Mouse (Mus musculus) spleen, postnatal 36 days (tissue): ENCODE measurements around the gene Nf1.

Source experiments
- DNase-seq, 2 experiments: peaks; one replicate each; pipeline ENCODE4 v3.0.0; 2022; ENCODE audit warnings: low spot score in 2 of 2, mixed read lengths in 1 of 2

The Nf1 gene

GRCm38 (mm10) chr11:79460756-79461450 lies 121.4 kb downstream of the Nf1 start:
- DNase-seq: no peak

- DNase-seq: no peak
These were observed 128.6 kb downstream of the Nf1 start for GRCm38 (mm10) chr11:79468097-79468496.

GRCm38 (mm10) chr11:79483392-79483791 lies 143.9 kb downstream of the Nf1 start:
- no peak for DNase-seq

GRCm38 (mm10) chr11:79483876-79484528 lies 144.5 kb downstream of the Nf1 start:
- DNase-seq: no peak

GRCm38 (mm10) chr11:79484721-79485120 lies 145.2 kb downstream of the Nf1 start:
- no peak for DNase-seq

- DNase-seq: no peak
These were observed 155.7 kb downstream of the Nf1 start for GRCm38 (mm10) chr11:79494976-79495800.

GRCm38 (mm10) chr11:79502917-79503316 lies 163.4 kb downstream of the Nf1 start:
- no peak for DNase-seq

GRCm38 (mm10) chr11:79503845-79504244 lies 164.4 kb downstream of the Nf1 start, which contains the start of gene Omg:
Omg (minus strand) TSS chr11:79504084.
- no peak for DNase-seq

- no peak for DNase-seq
These were observed 165.0 kb downstream of the Nf1 start for GRCm38 (mm10) chr11:79504506-79504905.

GRCm38 (mm10) chr11:79511970-79512369 lies 172.5 kb downstream of the Nf1 start:
- no peak for DNase-seq

- no peak for DNase-seq
These were observed 175.8 kb downstream of the Nf1 start for GRCm38 (mm10) chr11:79515331-79515730.

GRCm38 (mm10) chr11:79515798-79516197 lies 176.3 kb downstream of the Nf1 start:
- DNase-seq: no peak

GRCm38 (mm10) chr11:79519299-79519698 lies 179.8 kb downstream of the Nf1 start:
- no peak for DNase-seq

- DNase-seq: peak; percentile 83 to 85
These were observed 180.4 kb downstream of the Nf1 start for GRCm38 (mm10) chr11:79519878-79520291.

GRCm38 (mm10) chr11:79520772-79521171 lies 181.3 kb downstream of the Nf1 start:
- DNase-seq: no peak

- DNase-seq: peak; percentile 36 to 37
These were observed 182.4 kb downstream of the Nf1 start for GRCm38 (mm10) chr11:79521930-79522329.

- DNase-seq: no peak
These were observed 183.5 kb downstream of the Nf1 start for GRCm38 (mm10) chr11:79522944-79523343.

GRCm38 (mm10) chr11:79523560-79524309 lies 184.2 kb downstream of the Nf1 start, which contains the start of gene Evi2b:
Evi2b (minus strand) TSS chr11:79523762.
- DNase-seq: peak; percentile 71 to 75

- peak in 1 of 2 experiments; percentile 35 for DNase-seq
These were observed 184.8 kb downstream of the Nf1 start for GRCm38 (mm10) chr11:79524310-79524575.

GRCm38 (mm10) chr11:79526549-79526948 lies 187.1 kb downstream of the Nf1 start:
- no peak for DNase-seq

GRCm38 (mm10) chr11:79527015-79527738 lies 187.7 kb downstream of the Nf1 start:
- DNase-seq: peak; percentile 67 to 72
